Mouse (Mus musculus): ENCODE measurements at regions not wholly inside any gene's neighbourhood (a gene's known extent, or its start where the extent isn't known, plus 50 kb on each side); places are given as distances from the start of the nearest gene placed in this dataset.
"Not testable (repeated sequence)": the region's sequence is repeated elsewhere in the genome, so short reads cannot be mapped to it uniquely, and the experiment has no call there.

GRCm38 (mm10) chr15:43782126-43782632, 3648.0 kb downstream of the 9330182O14Rik start:
- DNase-seq (ENCODE audit: low read depth, low spot score), result not testable (repeated sequence)

- no peak for DNase-seq (ENCODE audit: low read depth, low spot score)
These were observed 3650.0 kb downstream of the 9330182O14Rik start for GRCm38 (mm10) chr15:43784171-43784570.

- peak; percentile 73 for DNase-seq (ENCODE audit: low read depth, low spot score)
These were observed 3669.2 kb downstream of the 9330182O14Rik start for GRCm38 (mm10) chr15:43803342-43803741.

Data from forelimb bud, embryonic 11.5 days (tissue).